Mouse (Mus musculus): Measurements from ENCODE around the gene Rps6. TPM values are rescaled to one million over a fixed set of nuclear protein-coding genes. Genes with fewer than 3 reads are reported as not detected.

The Rps6 gene
- polyA plus RNA-seq, 1 experiment from 2014 or later, result 551 TPM

DNA sequence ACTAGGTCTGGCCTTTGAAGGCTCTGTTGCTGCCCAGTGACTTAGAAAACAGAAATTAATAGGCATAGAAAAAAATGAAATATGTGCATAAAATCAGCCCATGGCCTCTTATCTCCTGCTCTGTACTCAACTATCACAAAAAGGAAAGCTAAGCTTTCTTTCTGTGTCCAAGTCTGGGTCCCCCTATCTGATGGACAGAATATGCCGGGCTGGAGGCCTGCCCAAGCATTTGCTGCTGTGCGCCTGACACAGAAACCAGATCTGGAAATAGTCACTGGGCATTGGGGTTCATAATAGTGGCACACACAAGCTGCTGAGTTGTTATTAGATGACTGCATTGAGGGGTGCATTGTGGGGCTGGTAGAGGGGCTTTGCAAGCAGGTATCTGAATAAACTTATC is 22.3 kb upstream of the Rps6 start:
- Histone ChIP-seq H3K27ac (no peak overlapping the region), H3K27me3 (peaks cover 13% of the 10 kb centered on the region), H3K36me3 (ENCODE audit: poor library complexity, severe bottlenecking) (no peaks in the 10 kb centered on the region), H3K4me3 (no peak overlapping the region), H3K9me3 (replicated peaks) (no peaks in the 10 kb centered on the region), H3K4me2 (no peak overlapping the region), H3K9ac (no peak overlapping the region), H3K4me1 (peaks cover 3% of the 10 kb centered on the region; the same call in 1 of the 2 replicates)
- 93% methylated on average over 2 of the region's 2 CpGs for WGBS
- ATAC-seq, result no peak

- peak within 1 kb of the TSS; percentile 62 for H3K4me3 ChIP-seq
- WGBS, result under 1% methylated on average over 60 of the region's 60 CpGs
- peak within 1 kb of the TSS; percentile 93 for H3K4me2 ChIP-seq
- no peak within 1 kb of the TSS for H3K27ac ChIP-seq
- H3K9me3 ChIP-seq (replicated peaks), result no peaks in the 10 kb centered on the region
- H3K27me3 ChIP-seq, result peaks cover 18% of the 10 kb centered on the region
- peaks cover 3% of the 10 kb centered on the region; the same call in 1 of the 2 replicates for H3K4me1 ChIP-seq
- peak; percentile 96 for ATAC-seq
- no peaks in the 10 kb centered on the region for H3K36me3 ChIP-seq (ENCODE audit: poor library complexity, severe bottlenecking)
- H3K9ac ChIP-seq, result peak within 1 kb of the TSS; percentile 77
Measured at GRCm38 (mm10) chr4:86874146-86874847, 17.1 kb upstream of the Rps6 start, which contains the start of gene Acer2. Acer2 (plus strand) TSS chr4:86874396.

- no peak overlapping the region for H3K9ac ChIP-seq
- no peaks in the 10 kb centered on the region for H3K36me3 ChIP-seq (ENCODE audit: poor library complexity, severe bottlenecking)
- H3K27me3 ChIP-seq, result peaks cover 18% of the 10 kb centered on the region
- no peaks in the 10 kb centered on the region for H3K9me3 ChIP-seq (replicated peaks)
- H3K27ac ChIP-seq, result no peak overlapping the region
- H3K4me3 ChIP-seq, result no peak overlapping the region
- no peak overlapping the region for H3K4me2 ChIP-seq
- WGBS, result 58% methylated on average over 4 of the region's 4 CpGs
- peaks cover 3% of the 10 kb centered on the region; the same call in 1 of the 2 replicates for H3K4me1 ChIP-seq
- no peak for ATAC-seq
Measured at GRCm38 (mm10) chr4:86873072-86873471, 15.9 kb upstream of the Rps6 start.

DNA sequence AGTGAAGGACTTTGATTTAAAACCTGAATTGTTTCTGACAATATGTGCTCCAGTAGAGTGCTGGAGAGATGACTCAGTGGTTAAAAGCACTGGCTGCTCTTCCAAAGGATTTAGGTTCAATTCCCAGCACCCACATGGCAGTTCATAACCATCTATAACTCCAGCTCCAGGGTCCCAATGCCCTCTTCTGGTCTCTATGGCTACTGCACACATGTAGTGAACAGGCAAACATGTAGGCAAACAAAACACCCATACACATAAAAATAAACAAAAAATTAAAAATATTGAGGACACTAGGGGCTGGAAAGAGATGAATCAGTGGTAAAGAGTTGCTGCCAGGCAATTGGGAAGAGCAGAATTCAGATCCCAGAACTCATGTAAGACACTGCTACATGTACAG is 14.8 kb upstream of the Rps6 start:
- Histone ChIP-seq H3K36me3 (ENCODE audit: poor library complexity, severe bottlenecking) (no peaks in the 10 kb centered on the region), H3K4me3 (no peak overlapping the region), H3K27ac (no peak overlapping the region), H3K9me3 (replicated peaks) (no peaks in the 10 kb centered on the region), H3K4me2 (no peak overlapping the region), H3K4me1 (peaks cover 3% of the 10 kb centered on the region; the same call in 1 of the 2 replicates), H3K9ac (no peak overlapping the region), H3K27me3 (peaks cover 18% of the 10 kb centered on the region)
- no peak for ATAC-seq

GRCm38 (mm10) chr4:86864087-86864486 is 6.9 kb upstream of the Rps6 start:
- no peaks in the 10 kb centered on the region for H3K27me3 ChIP-seq
- H3K4me3 ChIP-seq, result no peak overlapping the region
- no peaks in the 10 kb centered on the region for H3K9me3 ChIP-seq (replicated peaks)
- 84% methylated on average over 5 of the region's 5 CpGs for WGBS
- H3K36me3 ChIP-seq (ENCODE audit: poor library complexity, severe bottlenecking), result no peaks in the 10 kb centered on the region
- no peak for ATAC-seq
- H3K9ac ChIP-seq, result no peak overlapping the region
- H3K4me1 ChIP-seq, result no peaks in the 10 kb centered on the region
- no peak overlapping the region for H3K4me2 ChIP-seq
- no peak overlapping the region for H3K27ac ChIP-seq

DNA sequence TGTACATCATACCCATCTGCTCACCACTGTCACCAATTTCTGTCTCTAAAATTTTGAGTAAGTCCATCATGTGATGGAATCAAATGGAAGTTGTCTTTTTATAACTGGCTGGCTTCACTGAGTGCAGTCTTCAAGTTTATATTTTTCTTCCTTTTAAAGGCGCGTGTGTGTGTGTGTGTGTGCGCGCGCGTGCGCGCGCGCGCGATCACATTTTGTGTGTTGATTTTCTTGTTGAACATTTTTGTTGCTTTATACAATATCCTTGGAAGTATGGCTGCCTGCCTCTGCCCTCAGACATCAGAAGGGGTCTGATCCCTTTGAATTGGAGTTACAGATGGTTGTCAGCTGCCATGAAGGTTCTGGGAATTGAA is 843 bp upstream of the Rps6 start:
- Histone ChIP-seq H3K4me3 (peak overlapping the region; percentile 95), H3K27me3 (no peaks in the 10 kb centered on the region), H3K27ac (peak overlapping the region; percentile 96; the same call in 1 of the 2 replicates), H3K9ac (peak overlapping the region; percentile 100), H3K4me1 (peaks cover 16% of the 10 kb centered on the region), H3K36me3 (ENCODE audit: poor library complexity, severe bottlenecking) (peaks cover 26% of the 10 kb centered on the region), H3K9me3 (replicated peaks) (no peaks in the 10 kb centered on the region), H3K4me2 (peak overlapping the region; percentile 80)
- ATAC-seq, result no peak
- 63% methylated on average over 12 of the region's 12 CpGs for WGBS

- Histone ChIP-seq H3K4me1 (peaks cover 16% of the 10 kb centered on the region), H3K27ac (peak overlapping the region; percentile 96), H3K36me3 (ENCODE audit: poor library complexity, severe bottlenecking) (peaks cover 39% of the 10 kb centered on the region), H3K9me3 (replicated peaks) (no peaks in the 10 kb centered on the region), H3K27me3 (no peaks in the 10 kb centered on the region), H3K4me3 (peak overlapping the region; percentile 95), H3K9ac (peak overlapping the region; percentile 100), H3K4me2 (peak overlapping the region; percentile 66)
- no peak for ATAC-seq
- WGBS, result 2% methylated on average over 49 of the region's 50 CpGs
Measured at GRCm38 (mm10) chr4:86856304-86857112, 704 bp downstream of the Rps6 start.

GRCm38 (mm10) chr4:86852813-86853590 is 4.2 kb downstream of the Rps6 start:
- no peaks in the 10 kb centered on the region for H3K27me3 ChIP-seq
- no peaks in the 10 kb centered on the region for H3K9me3 ChIP-seq (replicated peaks)
- H3K4me1 ChIP-seq, result peaks cover 12% of the 10 kb centered on the region
- H3K4me2 ChIP-seq, result no peak overlapping the region
- H3K4me3 ChIP-seq, result no peak overlapping the region
- peaks cover 48% of the 10 kb centered on the region for H3K36me3 ChIP-seq (ENCODE audit: poor library complexity, severe bottlenecking)
- H3K27ac ChIP-seq, result no peak overlapping the region
- H3K9ac ChIP-seq, result no peak overlapping the region
- no peak for ATAC-seq
- WGBS, result 91% methylated on average over 4 of the region's 4 CpGs

GRCm38 (mm10) chr4:86852018-86852417 is 5.2 kb downstream of the Rps6 start:
- H3K4me2 ChIP-seq, result no peak overlapping the region
- no peak overlapping the region for H3K27ac ChIP-seq
- no peak overlapping the region for H3K4me3 ChIP-seq
- no peak for ATAC-seq
- no peak overlapping the region for H3K9ac ChIP-seq
- no peaks in the 10 kb centered on the region for H3K27me3 ChIP-seq
- H3K9me3 ChIP-seq (replicated peaks), result no peaks in the 10 kb centered on the region
- H3K4me1 ChIP-seq, result peaks cover 9% of the 10 kb centered on the region
- WGBS, result 79% methylated on average over 3 of the region's 3 CpGs
- H3K36me3 ChIP-seq (ENCODE audit: poor library complexity, severe bottlenecking), result peaks cover 53% of the 10 kb centered on the region

GRCm38 (mm10) chr4:86851331-86851730 is 5.9 kb downstream of the Rps6 start:
- Histone ChIP-seq H3K9ac (no peak overlapping the region), H3K36me3 (ENCODE audit: poor library complexity, severe bottlenecking) (peaks cover 56% of the 10 kb centered on the region), H3K4me3 (no peak overlapping the region), H3K27ac (no peak overlapping the region), H3K27me3 (no peaks in the 10 kb centered on the region), H3K4me2 (no peak overlapping the region), H3K4me1 (peaks cover 9% of the 10 kb centered on the region), H3K9me3 (replicated peaks) (no peaks in the 10 kb centered on the region)
- 0 out of 2 replicates have a peak, but pooled peaks have one; percentile 25 for ATAC-seq
- WGBS, result 85% methylated on average over 2 of the region's 2 CpGs

DNA sequence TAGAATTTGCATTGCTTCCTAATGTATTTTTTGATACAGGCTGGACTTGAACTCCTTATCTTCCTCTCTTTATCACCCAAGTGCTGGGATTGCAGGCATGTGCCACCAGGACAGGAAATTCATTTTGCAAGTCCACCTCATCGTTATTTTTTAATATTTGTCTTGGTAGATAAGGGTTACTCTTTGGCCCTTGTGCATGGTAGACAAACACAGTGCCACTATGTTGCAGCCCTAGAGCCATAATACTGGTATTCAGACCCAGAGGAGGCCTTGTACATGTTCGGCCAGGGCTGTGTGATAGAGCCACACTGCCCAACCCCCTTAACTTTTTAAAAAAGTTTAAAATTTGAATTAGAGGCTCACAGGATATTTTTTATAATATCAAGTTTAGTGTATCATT is 10.0 kb downstream of the Rps6 start:
- no peak for ATAC-seq
- Histone ChIP-seq H3K4me2 (no peak overlapping the region), H3K27ac (no peak overlapping the region), H3K36me3 (ENCODE audit: poor library complexity, severe bottlenecking) (peaks cover 54% of the 10 kb centered on the region), H3K4me3 (no peak overlapping the region), H3K4me1 (no peaks in the 10 kb centered on the region), H3K9me3 (replicated peaks) (no peaks in the 10 kb centered on the region), H3K9ac (no peak overlapping the region), H3K27me3 (no peaks in the 10 kb centered on the region)
- 90% methylated on average over 2 of the region's 2 CpGs for WGBS

DNA sequence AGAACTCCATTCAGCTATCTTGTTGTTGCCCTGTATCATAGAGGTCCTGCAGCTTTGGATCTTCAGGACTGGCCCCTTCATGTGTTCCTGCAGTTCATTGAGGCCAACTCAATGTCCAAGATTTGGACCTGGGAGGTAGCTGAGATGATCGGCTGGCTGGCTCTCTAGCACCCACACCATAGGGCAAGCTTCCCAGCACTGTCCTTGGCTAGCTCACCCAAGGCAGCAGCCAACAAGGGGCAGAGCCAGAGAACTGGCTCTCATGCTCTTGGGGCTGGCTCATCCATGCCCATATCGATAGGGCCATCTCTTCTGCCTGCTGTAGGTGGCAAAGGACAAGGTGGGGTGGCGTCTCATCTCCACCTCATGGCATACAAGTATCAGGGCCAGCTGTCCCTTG is 11.8 kb downstream of the Rps6 start:
- Histone ChIP-seq H3K4me1 (no peaks in the 10 kb centered on the region), H3K36me3 (ENCODE audit: poor library complexity, severe bottlenecking) (peaks cover 60% of the 10 kb centered on the region), H3K27me3 (no peaks in the 10 kb centered on the region), H3K9ac (no peak overlapping the region), H3K27ac (no peak overlapping the region), H3K9me3 (replicated peaks) (no peaks in the 10 kb centered on the region), H3K4me3 (no peak overlapping the region), H3K4me2 (no peak overlapping the region)
- WGBS, result 96% methylated on average over 3 of the region's 3 CpGs
- ATAC-seq, result no peak
